In the genomic region with DNA sequence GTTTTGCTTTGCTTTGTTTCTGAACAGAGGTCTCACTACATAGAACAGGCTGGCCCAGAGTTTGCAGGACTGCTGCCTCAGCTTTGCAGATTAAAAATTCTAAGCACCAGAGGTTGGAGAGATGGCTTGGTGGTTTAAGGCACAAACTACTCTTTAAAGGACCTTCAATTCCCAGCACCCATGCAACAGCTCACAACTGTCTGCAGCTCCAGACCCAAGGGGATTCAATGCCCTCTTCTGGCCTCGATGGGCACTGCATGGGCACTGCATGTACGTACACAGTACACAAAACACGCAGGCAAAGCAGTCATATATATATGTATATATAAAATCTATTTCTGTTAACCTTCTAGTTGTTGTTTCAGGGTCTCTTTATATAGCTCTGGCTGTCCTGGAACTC, we compare ENCODE assay signal across 17 mouse cellular contexts. TPM values are rescaled to one million over a fixed set of nuclear protein-coding genes. Genes with fewer than 3 reads are reported as not detected.
DNase-seq lines count a peak whose midpoint lies in the region; ATAC-seq and TF ChIP-seq lines count a peak whose summit lies in the region.
"Had no signal": no experiment of that assay in that cellular context is flagged by ENCODE, and none has a peak within 500 bp of the region (broad histone marks: within the 10 kb centered on the region; RNA-seq: fewer than 3 reads in every experiment).

No protein-coding gene starts in this region.

- no peak for ATAC-seq in liver, embryonic 12.5 days
- ATAC-seq: forebrain, embryonic 14.5 days; midbrain, embryonic 16.5 days had no signal

- no peak overlapping the region for H3K4me3 ChIP-seq in gastrocnemius, adult 2 months
- H3K4me3 ChIP-seq in liver, adult 2 months (ENCODE audit: insufficient read depth, low read depth, low read length), result no peak overlapping the region
- H3K4me3 ChIP-seq in liver, embryonic 12.5 days, result no peak overlapping the region
- no peak overlapping the region for H3K4me3 ChIP-seq in E14TG2a.4 (replicated peaks; ENCODE audit: low read length)
- H3K4me3 ChIP-seq: heart, embryonic 15.5 days; hindbrain, embryonic 12.5 days; neural tube, embryonic 13.5 days; stomach, embryonic 15.5 days had no signal

- intact Hi-C loops in gastrocnemius, adult 2 months (cut with DNase I), result no loop called here

- no peak overlapping the region for H3K27ac ChIP-seq in gastrocnemius, adult 2 months
- H3K27ac ChIP-seq in liver, adult 2 months (replicated peaks; ENCODE audit: insufficient read depth, low read depth, low read length), result no peak overlapping the region
- no peak overlapping the region for H3K27ac ChIP-seq in liver, embryonic 12.5 days
- H3K27ac ChIP-seq: heart, embryonic 15.5 days; hindbrain, embryonic 12.5 days; neural tube, embryonic 13.5 days; stomach, embryonic 15.5 days had no signal

- no peak for TF ChIP-seq POLR2A in liver, adult 2 months (IDR thresholded peaks at IDR 0.05; ENCODE audit: extremely low read depth, insufficient read depth, low read length)
- TF ChIP-seq POLR2A in brain, embryonic 14.5 days (IDR thresholded peaks at IDR 0.05; ENCODE audit: borderline replicate concordance, extremely low read depth, insufficient read depth, insufficient read length, poor library complexity, severe bottlenecking), result no peak

- H3K79me2 ChIP-seq in liver, adult 2 months (ENCODE audit: control insufficient read depth, insufficient read depth, low read length), result peaks cover 73% of the 10 kb centered on the region

- peaks cover 42% of the 10 kb centered on the region for H3K4me1 ChIP-seq in liver, adult 2 months (ENCODE audit: control insufficient read depth, insufficient read depth, low read length)
- peaks cover 52% of the 10 kb centered on the region for H3K4me1 ChIP-seq in liver, embryonic 12.5 days
- peaks cover 71% of the 10 kb centered on the region for H3K4me1 ChIP-seq in E14TG2a.4 (replicated peaks; ENCODE audit: low read depth, low read length)

- DNase-seq in gastrocnemius, adult 2 months, result no peak
- DNase-seq in gastrocnemius, postnatal 4 days (ENCODE audit: low spot score in 2 of 2), result no peak
- DNase-seq in liver, adult 2 months (ENCODE audit: extremely low read depth, low read depth, low spot score), result no peak
- no peak for DNase-seq in brain, embryonic 14.5 days (ENCODE audit: low read depth)
- no peak for DNase-seq in cerebellum, postnatal 4 days (ENCODE audit: low spot score in 2 of 2)
- no peak for DNase-seq in frontal cortex, postnatal 25 days (ENCODE audit: low spot score in 2 of 2)
- DNase-seq: adrenal gland, adult 2 months; gastrocnemius, postnatal 10 days; kidney, adult 9 months had no signal

- no peaks in the 10 kb centered on the region for H3K36me3 ChIP-seq in liver, adult 2 months (ENCODE audit: control insufficient read depth, insufficient read depth, low read length)
- H3K36me3 ChIP-seq in liver, embryonic 12.5 days, result no peaks in the 10 kb centered on the region
- H3K36me3 ChIP-seq in E14TG2a.4 (ENCODE audit: insufficient read depth, low read length), result peaks cover 3% of the 10 kb centered on the region; the same call in 1 of the 2 replicates
- H3K36me3 ChIP-seq: heart, embryonic 15.5 days; hindbrain, embryonic 12.5 days; neural tube, embryonic 13.5 days; stomach, embryonic 15.5 days had no signal

- 89% methylated on average over 3 of the region's 3 CpGs for WGBS in liver, adult 2 months
- 80% methylated on average over 3 of the region's 3 CpGs for WGBS in liver, embryonic 12.5 days (ENCODE audit: insufficient replicate concordance)

- no peak overlapping the region for H3K9ac ChIP-seq in liver, adult 2 months (ENCODE audit: low read depth, low read length)
- no peak overlapping the region for H3K9ac ChIP-seq in liver, embryonic 12.5 days
- H3K9ac ChIP-seq: heart, embryonic 15.5 days; hindbrain, embryonic 12.5 days; neural tube, embryonic 13.5 days; stomach, embryonic 15.5 days had no signal

- H3K4me2 ChIP-seq in liver, embryonic 12.5 days, result no peak overlapping the region
- H3K4me2 ChIP-seq: heart, embryonic 15.5 days; hindbrain, embryonic 12.5 days; neural tube, embryonic 13.5 days; stomach, embryonic 15.5 days had no signal

- H3K9me3 ChIP-seq in liver, embryonic 12.5 days (replicated peaks), result no peaks in the 10 kb centered on the region
- H3K9me3 ChIP-seq in E14TG2a.4 (ENCODE audit: low read length), result no peaks in the 10 kb centered on the region
- H3K9me3 ChIP-seq: heart, embryonic 15.5 days; hindbrain, embryonic 12.5 days; neural tube, embryonic 13.5 days; stomach, embryonic 15.5 days had no signal

- H3K27me3 ChIP-seq in liver, adult 2 months (ENCODE audit: control insufficient read depth, insufficient read depth, low read length), result no peaks in the 10 kb centered on the region
- no peaks in the 10 kb centered on the region for H3K27me3 ChIP-seq in liver, embryonic 12.5 days (replicated peaks)
- no peaks in the 10 kb centered on the region for H3K27me3 ChIP-seq in E14TG2a.4 (ENCODE audit: insufficient read depth, low read length)
- H3K27me3 ChIP-seq: heart, embryonic 15.5 days; hindbrain, embryonic 12.5 days; neural tube, embryonic 13.5 days; stomach, embryonic 15.5 days had no signal

- TF ChIP-seq CTCF in gastrocnemius, adult 2 months (IDR thresholded peaks at IDR 0.05), result peak; percentile 33; the same call in 1 of the 2 replicates
- peak; percentile 62 for TF ChIP-seq CTCF in liver, adult 2 months (IDR thresholded peaks at IDR 0.05; ENCODE audit: low read depth, low read length)
- TF ChIP-seq CTCF in E14TG2a.4 (conservative IDR thresholded peaks at IDR 0.05; ENCODE audit: low read length), result peak; percentile 46
- TF ChIP-seq CTCF in brain, embryonic 14.5 days (IDR thresholded peaks at IDR 0.05; ENCODE audit: borderline replicate concordance, extremely low read depth, insufficient read depth, insufficient read length), result peak; percentile 31; the same call in 1 of the 2 replicates

RNA-seq across cellular contexts. Expression of a gene that starts 13.3 kb away (rescaled TPM):
- 10 to 100 TPM; 16.3 to 24.3 TPM for total RNA-seq in gastrocnemius, adult 2 months (2021)
- total RNA-seq in gastrocnemius, postnatal 4 days (2021), result 10 to 100 TPM; 69.1 to 74.5 TPM
- 19.5 and 28.7 TPM in 2 replicates for total RNA-seq in liver, adult 2 months (2014; rRNA removed)
- polyA plus RNA-seq in liver, adult 2 months (2012; rRNA removed), result 96.3 and 122 TPM in 2 replicates
- 13.0 and 15.1 TPM in 2 replicates for polyA plus RNA-seq in liver, embryonic 12.5 days (2016; fragmentation: Nextera tagmentation; extraction: Ambion mirVana)
- polyA plus RNA-seq in brain, embryonic 14.5 days (2012; rRNA removed), result 236 and 250 TPM in 2 replicates

RNA-seq across cellular contexts. Expression of a gene that starts 42.4 kb away (rescaled TPM):
- total RNA-seq in gastrocnemius, adult 2 months (2021), result not detected
- total RNA-seq in gastrocnemius, postnatal 4 days (2021), result under 1 TPM in 1 of 2 experiments, not detected in 1; 0.59 TPM
- not detected in 2 replicates for total RNA-seq in liver, adult 2 months (2014; rRNA removed)
- not detected in 2 replicates for polyA plus RNA-seq in liver, adult 2 months (2012; rRNA removed)
- 0.28 TPM in 1 of 2 replicates, not detected in the other for polyA plus RNA-seq in liver, embryonic 12.5 days (2016; fragmentation: Nextera tagmentation; extraction: Ambion mirVana)
- polyA plus RNA-seq in brain, embryonic 14.5 days (2012; rRNA removed), result 0.46 and 0.93 TPM in 2 replicates
- polyA plus RNA-seq: neural tube, embryonic 13.5 days had no signal

RNA-seq across cellular contexts. Expression of a gene that starts 52.6 kb away (rescaled TPM):
- 1 to 10 TPM in 1 of 2 experiments, under 1 TPM in 1; 0.56 to 1.5 TPM for total RNA-seq in gastrocnemius, adult 2 months (2021)
- total RNA-seq in gastrocnemius, postnatal 4 days (2021), result 1 to 10 TPM; 5.0 to 6.1 TPM
- total RNA-seq in liver, adult 2 months (2014; rRNA removed), result 1.0 and 1.2 TPM in 2 replicates
- 3.0 and 3.4 TPM in 2 replicates for polyA plus RNA-seq in liver, adult 2 months (2012; rRNA removed)
- polyA plus RNA-seq in liver, embryonic 12.5 days (2016; fragmentation: Nextera tagmentation; extraction: Ambion mirVana), result 15.5 and 18.2 TPM in 2 replicates
- polyA plus RNA-seq in brain, embryonic 14.5 days (2012; rRNA removed), result 3.5 and 3.9 TPM in 2 replicates
